Mouse (Mus musculus) 3T3-L1 (cell line): ENCODE measurements around the gene Alox8.

Experiments used
- DNase-seq: peaks from one replicate; pipeline ENCODE4 v3.0.0-alpha.2; 2015; ENCODE audit warnings: low read depth, low spot score

Gene Alox8

DNA sequence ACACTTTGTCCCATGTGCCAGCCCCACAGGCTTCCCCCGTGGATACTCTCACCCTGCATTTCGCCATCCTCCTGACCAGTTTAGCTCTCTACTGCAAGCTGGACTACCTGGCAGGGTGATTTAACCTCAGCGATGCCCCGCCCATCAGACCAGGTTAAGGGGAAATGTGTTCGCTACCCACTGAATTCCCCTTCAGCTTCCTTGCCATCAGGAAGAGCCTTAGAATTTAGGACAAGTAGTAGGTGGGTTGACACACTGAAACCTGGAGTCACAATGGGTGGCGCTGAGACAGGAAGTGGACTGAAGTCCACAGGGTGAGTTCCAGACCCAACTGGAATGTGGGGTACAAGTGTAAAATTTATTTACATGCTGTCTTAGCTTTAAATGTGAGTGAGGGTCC, at the start of gene Alox8:
TSS of gene Alox8 (minus strand) at position 101 of the 400 bp plus-strand sequence.
- DNase-seq = no peak

DNA sequence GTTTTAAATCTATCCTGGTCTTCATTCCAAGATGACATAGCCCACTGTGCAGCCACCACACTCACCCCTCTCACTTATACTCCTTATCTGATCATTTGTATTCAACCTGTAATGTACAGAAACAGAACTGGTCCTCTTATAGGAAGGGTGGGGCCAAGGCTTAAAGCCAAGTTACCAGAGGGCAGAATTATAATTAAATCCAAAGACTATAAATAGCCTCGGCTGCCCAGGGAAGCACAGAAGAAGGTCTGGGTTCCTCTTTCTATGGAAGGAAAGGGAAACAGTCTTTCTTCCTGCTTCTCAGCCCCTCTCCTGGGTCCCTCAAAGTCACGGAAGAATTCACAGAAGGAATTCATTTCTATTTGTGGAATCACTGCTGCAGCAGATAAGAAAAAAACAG, 48.0 kb upstream of the Alox8 start:
- DNase-seq = peak; percentile 27

DNA sequence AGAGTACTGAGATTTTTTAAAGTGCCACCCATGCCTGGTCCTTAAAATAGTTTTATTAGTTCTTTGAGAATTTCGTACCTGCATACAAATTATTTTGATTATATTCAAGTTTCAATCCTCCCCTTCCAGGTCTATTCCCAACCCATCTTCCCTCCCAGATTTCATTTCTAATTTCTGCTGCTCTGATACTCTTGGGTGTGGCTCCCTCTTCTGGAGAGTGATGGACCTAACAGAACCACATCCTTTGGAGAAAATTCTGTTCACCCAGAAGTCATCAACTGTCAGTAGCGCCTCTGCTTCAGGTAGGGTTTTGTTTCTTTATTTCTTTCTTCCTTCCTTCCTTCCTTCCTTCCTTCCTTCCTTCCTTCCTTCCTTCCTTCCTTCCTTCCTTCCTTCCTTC, 47.3 kb upstream of the Alox8 start:
- DNase-seq = peak; percentile 82

DNA sequence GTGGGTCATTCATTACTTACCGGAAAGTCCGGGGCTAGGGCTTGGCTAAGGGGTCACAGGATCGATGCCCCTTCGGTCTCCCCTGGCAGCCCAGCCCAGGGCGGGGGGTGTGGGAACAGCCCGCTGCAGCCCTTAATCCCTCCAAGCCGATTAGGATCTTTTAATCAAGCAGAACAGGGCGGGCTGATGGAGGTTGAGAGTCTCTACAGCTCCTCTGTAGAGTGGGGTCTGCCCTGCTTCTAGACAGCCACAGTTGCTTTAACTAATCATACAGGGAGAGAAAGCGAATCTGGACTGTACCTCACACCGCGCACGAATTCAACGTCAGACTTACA, 39.2 kb upstream of the Alox8 start, which contains the start of gene Gucy2e:
TSS of gene Gucy2e (minus strand) at position 111 of the 335 bp plus-strand sequence.
- no peak for DNase-seq

DNA sequence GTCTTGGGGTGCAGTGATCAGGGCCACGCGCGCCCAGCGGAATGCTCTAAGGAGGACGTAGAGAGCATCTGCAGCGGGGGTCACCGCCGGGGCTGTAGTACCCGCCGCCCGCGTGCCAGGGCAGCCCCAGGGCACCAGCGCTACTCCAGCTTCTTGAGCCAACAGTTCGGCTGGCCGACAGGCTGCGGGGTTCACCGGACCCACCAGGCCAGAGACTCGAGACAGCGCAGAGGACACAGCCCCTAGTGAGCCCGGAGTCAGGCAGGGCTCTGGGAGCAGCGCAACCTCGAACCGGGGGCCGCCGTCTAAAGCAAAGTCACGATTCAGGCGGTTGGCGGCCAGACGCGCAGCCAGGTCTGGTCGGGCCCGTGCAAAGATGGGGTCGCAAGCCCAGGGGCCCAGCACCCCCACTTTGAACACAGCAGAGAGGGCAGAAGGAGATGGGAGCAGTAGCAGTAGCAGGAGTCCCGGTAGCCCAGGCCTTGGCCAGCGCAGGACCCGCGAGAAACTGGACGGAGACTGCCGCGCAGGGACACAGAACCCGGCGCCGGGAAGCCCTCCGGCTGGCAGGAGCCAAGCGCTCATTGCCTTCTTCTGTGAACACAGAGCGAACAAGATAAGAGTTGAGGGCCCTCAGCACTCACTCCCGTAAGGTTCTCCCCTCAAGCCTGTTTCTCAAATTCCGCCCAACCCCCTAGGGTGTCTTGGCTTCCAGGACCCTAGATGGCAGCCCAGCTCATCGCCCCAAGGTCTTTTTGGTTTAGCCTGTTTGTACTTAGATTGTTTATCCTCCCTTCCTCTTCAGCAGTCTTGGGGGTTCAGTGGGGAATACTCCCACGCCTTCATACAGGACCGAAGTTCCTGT, 38.6 kb upstream of the Alox8 start:
- DNase-seq = no peak

DNA sequence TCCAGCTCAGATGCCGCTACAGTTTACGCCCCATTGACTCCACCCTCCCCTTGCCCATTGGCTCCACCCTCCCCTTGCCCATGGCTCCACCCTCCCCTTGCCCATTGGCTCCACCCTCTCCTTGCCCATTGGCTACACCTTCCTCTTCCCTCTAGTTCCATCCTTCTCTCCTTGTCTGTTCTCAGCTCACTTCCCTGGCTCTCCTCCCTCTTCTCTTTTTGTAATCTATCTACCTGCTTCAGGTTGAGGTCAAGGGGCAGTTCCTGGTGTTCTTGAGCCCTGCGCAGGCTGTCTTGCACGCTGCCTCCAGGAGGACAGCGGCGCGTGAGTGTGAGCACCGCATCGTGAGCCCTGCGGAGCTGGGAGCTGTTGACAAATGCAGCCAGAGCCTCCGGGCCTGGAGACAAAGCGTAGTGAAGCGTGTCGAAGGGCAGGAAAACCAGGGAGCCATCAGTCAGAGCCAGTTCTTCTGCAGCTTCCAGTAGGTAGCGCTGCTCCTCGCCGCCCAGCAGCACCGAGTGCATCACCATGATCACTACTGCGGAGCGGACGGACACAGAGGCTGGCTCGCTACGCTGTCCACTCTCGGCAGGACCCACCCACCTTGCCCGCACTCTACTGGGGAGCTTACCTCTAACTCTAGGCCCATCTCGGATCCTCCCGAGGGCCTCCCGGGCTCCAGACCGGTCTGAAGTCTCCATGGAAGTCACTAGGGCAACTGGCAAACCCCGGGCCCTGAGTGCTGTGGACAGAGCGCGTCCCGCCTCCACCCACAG, 37.8 kb upstream of the Alox8 start:
- DNase-seq = no peak

DNA sequence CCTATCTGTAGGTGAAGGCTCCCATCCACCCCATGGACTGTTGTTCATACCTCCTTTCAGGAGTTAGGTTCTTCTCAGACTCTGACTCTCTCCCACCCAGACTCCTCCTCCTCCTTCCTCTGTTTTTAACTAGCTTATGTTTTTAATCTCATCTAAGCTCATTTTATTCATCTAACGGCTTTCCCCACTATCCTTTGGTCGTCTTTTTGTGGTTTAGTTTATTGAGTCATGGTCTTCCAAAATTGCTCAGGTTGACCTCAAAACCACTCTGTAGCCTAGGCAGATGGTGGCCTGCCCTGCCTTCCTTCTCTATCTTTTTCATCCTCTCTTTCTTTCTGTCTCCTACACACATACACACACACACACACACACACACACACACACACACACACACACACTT, 35.5 kb upstream of the Alox8 start:
- no peak for DNase-seq

DNA sequence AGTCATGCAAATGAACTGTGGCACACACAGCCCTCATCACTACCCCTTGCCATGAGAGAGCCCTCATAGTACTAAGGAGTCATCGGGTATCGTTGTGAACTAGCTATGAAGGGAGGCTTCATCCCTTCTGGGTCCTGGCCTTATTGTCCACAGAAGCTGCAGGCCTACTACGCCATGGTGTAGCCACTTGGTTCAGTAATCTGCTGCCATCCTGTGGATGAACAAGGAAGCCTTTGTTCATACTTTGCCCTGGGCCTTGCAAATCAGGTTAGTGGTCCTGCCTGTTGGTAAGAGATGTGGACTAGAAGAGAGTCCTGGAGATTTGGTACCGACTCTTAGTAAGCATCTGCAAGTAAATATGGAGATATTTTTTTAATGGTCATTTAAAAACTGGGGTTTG, 32.8 kb upstream of the Alox8 start:
- no peak for DNase-seq

DNA sequence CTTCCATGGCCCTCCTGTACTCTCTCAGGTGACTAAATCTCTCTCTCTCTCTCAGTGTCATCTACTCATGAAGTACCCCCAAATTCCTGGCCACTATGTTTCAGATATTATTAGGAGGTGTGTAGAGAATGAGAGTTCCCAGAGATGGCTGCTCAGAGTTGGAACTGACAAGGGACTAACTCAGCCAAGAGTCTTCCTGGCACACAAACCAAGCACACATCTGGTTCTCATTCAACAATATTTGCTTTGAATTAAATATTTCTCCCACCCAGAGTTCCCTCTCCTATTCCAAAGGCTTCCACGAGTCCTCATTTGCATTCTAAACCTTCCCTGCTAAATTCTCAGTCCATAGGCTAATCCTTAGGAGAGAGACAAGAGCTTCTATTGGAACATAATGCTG, 28.1 kb upstream of the Alox8 start:
- peak; percentile 34 for DNase-seq

DNA sequence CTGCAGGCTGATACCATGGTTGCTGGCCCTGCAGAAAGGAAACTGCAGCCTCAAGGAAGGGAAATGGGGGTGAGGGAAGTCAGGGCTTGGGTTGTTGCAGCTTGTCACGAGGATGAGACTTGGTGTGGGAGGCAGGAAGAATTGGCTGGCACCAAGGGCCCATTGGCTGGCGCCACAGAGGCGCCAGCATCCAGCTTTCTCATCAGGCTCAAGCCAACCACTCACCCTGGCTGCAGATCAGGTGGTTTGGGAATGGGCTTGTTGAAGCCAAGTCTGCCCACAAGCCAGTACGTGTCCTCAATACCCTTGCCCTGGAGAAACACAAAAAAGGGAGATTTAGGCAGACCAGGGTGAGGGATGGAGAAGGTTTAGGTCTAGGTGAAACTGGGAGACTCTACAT, 25.5 kb upstream of the Alox8 start:
- no peak for DNase-seq

DNA sequence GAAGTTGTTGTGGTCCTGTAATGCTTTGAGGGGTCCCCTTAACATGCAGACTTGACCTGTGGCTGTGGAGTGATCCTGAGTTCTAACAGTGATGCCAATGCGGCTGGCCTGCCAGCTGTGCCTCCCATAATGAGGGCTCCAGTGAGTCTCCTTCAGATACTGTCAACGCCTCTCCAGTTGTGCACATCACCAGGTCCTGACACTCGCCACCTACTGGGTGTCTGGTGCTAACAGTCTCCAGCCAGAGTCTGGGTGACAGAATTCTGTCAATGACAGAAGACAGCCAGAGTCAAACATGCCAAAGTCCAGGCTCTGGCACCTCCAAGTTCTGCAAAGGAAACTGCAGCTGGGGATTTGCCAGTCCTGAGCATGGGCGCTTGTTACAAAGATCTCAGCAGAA, 23.4 kb upstream of the Alox8 start:
- no peak for DNase-seq

DNA sequence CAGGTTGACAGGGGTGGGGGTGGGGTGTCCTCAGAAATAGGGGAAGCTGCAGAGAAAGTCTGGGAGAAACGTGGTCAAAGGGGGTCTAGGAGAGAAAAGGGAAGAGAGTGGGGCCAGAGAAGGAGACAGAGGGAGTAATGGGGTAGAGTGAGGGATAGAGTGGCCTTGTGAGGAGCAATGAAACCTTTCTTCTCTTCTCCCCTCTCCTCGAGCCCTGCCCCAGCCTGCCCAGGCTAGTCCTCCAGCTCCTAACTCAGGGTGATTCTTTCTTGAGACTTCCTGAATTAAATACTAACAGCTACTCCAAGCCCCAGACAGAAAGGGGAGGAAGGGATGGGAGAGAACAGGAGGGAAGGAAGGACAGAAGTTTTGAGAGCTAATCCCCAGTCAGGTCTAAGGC, 21.0 kb upstream of the Alox8 start:
- DNase-seq = no peak

DNA sequence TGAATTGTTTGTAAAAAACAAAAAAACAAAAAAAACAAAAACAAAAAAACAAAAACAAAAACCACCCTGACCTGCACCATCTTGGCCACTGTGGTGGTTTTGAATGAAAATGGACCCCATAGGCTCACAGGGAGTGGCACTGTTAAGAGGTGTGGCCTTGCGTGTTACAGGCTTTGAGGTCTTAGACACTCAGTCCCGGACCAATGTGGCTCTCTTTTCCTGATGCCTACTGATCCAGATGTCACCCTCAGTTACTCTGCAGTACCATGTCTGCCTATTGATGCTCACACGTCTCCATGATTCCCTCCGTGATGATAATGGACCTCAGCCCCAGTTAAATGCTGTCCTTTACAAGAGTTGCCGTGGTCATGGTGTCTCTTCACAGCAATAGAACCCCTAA, 19.8 kb upstream of the Alox8 start:
- no peak for DNase-seq

DNA sequence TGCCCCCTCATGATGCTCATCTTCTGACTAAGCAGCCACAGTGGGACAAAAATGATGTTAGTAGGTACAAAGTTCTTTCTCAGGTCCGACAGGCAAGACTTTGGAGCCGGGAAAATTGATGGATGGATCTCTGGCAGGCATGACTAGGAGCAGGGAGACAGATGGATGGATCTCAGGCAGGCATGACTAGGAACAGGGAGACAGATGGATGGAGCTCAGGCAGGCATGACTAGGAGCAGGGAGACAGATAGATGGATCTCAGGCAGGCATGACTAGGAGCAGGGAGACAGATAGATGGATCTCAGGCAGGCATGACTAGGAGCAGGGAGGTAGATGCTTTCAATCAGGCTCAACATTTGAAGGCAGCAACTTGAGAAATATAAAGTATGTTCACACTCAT, 13.8 kb upstream of the Alox8 start:
- no peak for DNase-seq

DNA sequence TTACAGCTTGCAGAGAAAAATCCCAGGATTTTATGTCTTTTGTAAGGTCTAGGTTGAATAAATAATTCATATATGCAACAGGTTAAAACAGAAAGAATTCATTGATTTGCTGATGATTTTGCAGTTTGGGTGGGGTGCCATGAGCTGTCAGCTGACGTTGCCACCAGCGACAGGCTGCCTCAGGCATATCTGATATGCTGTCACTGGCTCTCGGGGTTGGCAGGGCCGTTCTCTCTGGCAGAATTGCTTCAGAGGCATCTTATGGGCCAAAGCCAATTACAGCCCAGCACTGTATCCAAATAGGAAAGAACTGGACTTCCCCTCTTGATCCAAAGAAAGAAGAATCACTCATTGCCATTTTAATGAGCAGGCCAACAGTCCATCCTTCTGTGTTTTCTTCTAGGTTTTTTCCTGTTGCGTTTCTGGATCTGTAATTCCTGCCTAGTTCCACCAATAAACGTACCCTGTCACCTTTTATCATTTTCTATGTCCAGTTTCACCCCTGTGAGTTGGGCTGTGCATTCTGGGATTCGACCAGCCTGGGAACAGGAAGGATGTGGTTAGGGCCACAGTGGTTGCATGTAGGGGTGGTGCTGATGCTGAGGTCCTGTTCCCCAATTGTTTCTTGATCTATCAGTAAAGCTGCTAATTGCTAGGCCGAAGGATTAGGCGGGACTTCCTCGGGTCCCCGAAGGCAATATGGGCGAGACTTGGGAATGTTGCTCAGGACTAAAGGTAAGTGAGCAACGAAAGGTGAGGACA, 5.0 kb upstream of the Alox8 start:
- DNase-seq = no peak

DNA sequence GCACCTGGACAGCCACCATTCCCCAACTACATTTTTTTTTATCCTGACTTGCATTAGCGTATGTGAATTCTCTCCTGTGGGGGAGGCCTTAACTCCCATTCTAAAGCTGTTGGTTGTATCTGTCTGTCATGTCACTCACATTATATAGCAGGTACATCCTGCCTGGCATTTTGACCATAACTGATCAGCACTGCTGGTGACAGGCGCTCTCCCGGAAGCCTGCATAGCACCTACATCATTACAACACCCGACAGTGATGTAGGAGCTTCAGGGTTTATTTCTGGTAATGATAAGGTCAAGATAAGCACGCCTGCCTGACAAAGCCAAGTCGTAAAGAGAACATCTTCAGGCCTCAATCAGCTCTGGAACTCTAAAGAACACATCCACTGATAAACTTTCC, 2.6 kb upstream of the Alox8 start:
- no peak for DNase-seq

DNA sequence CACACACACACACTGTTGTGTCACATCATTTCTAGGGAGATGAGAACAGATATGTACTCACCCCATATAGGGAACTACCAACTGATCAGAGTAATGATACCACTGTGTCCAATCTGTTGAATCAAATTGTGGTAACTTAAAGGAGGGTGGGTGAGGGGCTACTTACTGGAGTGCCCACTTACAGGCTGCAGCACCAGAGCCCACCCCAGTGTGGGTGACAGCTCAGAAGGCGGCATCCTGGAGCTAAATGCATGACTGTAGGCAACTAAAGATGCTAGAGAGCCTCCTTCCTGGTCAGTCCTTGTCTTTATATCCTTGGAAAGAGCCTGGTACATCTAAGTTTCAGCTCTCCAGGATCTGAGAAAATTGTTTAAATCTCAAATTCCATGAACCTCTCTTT, 1.6 kb upstream of the Alox8 start:
- DNase-seq = no peak

DNA sequence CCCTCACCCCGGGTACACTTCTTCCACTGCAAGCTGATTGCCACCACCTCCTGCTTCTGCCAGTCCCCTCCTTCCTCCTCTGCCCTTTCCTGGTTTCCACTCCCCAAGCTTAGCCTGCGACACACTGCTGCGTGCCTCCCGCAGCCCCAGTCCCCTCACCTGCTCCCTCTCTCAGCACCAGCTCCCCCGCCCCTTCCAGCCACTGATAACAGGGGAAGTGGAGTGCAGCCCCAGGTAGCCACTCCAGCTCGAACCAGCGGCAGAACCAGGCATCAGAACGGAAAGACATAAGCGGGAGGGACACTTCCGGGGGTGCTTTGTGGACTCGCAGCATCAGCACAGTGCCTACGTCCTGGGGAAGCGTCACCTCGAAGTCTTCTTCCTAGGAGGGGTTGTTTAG, 449 bp downstream of the Alox8 start:
- no peak for DNase-seq

DNA sequence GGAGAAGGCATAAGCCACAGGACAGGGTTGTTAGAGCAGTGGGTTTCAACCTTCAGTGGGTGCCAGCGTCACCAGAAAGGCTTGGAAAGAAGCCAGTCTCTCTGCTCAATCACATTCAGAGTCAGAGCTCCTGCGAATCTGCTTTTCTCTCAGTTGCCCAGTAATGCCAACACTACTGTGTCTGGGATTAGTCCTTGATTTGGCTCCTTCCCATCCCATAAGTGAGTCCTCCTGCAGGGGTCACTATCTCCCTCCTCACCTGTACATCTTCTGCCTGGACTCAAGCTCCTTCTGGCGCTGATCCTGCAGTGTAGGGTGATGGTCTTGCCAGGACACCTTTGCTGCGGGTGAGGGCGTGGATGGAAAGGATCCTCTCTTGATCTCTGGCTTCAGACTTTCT, 877 bp downstream of the Alox8 start:
- peak; percentile 8 for DNase-seq

DNA sequence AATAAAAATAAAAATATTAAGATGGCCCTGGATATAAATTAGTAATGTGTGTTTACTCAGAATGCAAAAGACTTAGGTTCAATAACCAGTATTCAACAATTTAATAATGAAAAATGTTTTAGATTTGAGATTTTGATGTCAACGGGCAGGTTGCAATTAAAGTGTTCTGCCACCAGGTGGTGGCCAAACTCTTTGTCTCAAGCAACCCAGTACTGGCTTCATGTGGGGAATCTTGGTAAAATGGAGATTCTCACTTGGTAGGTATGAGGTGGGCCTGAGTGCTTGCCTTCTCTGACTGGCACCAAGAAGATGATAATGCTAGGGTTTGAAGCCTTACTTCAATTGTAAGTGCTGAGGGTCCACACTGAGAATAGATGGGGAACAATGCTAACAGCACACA, 4.8 kb downstream of the Alox8 start:
- DNase-seq = peak; percentile 66

DNA sequence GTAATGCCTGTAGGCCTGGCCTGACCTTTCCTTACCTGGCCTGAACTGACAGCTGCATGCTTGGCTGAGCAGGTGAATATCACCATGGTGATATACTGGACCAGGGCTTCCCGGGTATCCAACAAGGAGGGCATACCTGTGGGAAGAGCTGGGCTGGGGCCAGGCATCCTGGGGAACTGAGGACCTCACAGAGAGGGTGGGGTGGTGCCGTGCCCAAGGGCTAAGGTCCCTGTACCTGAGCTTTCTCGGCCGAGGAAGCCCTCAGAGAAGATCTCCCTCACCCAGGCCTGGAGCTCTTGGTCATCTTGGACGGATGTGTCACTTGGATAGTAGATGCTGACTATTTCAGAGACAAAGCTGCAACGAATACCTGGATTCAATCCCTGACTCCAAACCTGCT, 11.7 kb downstream of the Alox8 start:
- DNase-seq = no peak

DNA sequence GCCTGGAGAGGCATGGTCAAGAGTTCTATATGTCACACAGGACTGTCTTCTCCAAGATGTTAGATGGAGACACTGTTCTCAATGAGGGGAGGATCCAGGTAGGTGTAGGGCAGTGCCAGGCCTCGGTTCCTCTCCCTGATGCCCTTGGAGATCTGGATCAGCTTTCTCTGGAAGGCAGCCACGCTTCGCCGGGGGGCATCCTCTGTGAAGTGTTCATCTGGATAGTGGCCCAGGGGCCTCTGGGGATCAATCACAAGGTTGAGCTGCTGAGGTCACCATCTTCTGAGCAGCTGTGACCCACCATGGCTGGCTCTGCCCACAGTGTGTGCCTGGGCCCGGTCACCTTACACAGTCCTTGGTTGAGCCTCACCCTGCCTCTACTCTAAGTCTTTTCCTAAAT, 12.6 kb downstream of the Alox8 start:
- DNase-seq = no peak
